Mouse (Mus musculus) liver, postnatal 0 days (tissue): ENCODE measurements at regions not wholly inside any gene's neighbourhood (a gene's known extent, or its start where the extent isn't known, plus 50 kb on each side); places are given as distances from the start of the nearest gene placed in this dataset.

Experiments used
- ATAC-seq: fragments of 200-750 bp; cut with Nextera tagmentation; 2 replicates; pipeline ENCODE4 v1.8.0; 2017; ENCODE audit warnings: mild to moderate bottlenecking, moderate library complexity
- DNase-seq: peaks from one replicate; pipeline ENCODE4 v3.0.0-alpha.2; 2016
- H3K27ac ChIP-seq: fragments of 300-500 bp; sonication (generic); 2 replicates; pipeline ENCODE4 v1.5.1; 2014; ENCODE audit warnings: antibody characterized with exemption, moderate library complexity, mild to moderate bottlenecking, low read depth
- H3K27me3 ChIP-seq: fragments of 300-500 bp; sonication (generic); 2 replicates; pipeline ENCODE4 v1.6.1; 2014; ENCODE audit warnings: low read length, control low read depth, mixed read lengths; ENCODE audit not compliant: insufficient read depth
- H3K36me3 ChIP-seq: fragments of 300-500 bp; sonication (generic); replicated peaks from 2 replicates; pipeline ENCODE4 v1.6.1; 2014; ENCODE audit warnings: mild to moderate bottlenecking, control low read depth, low read length, moderate library complexity, mixed read lengths; ENCODE audit not compliant: insufficient read depth
- H3K4me1 ChIP-seq: fragments of 300-500 bp; sonication (generic); 2 replicates; pipeline ENCODE4 v1.6.1; 2014; ENCODE audit warnings: antibody characterized with exemption, mild to moderate bottlenecking, control low read depth; ENCODE audit not compliant: insufficient read depth
- H3K4me2 ChIP-seq: fragments of 300-500 bp; sonication (generic); 2 replicates; pipeline ENCODE4 v1.6.1; 2014; ENCODE audit warnings: low read depth, mild to moderate bottlenecking, low read length, moderate library complexity, mixed read lengths
- H3K4me3 ChIP-seq: fragments of 300-500 bp; sonication (generic); 2 replicates; pipeline ENCODE4 v1.5.1; 2014; ENCODE audit warnings: low read depth, low read length
- H3K9ac ChIP-seq: fragments of 300-500 bp; sonication (generic); replicated peaks from 2 replicates; pipeline ENCODE4 v1.6.1; 2014; ENCODE audit warnings: mild to moderate bottlenecking, moderate library complexity
- H3K9me3 ChIP-seq: fragments of 300-500 bp; sonication (generic); 2 replicates; pipeline ENCODE4 v1.6.1; 2016; ENCODE audit warnings: mild to moderate bottlenecking, control low read depth, low read length, mixed read lengths
- CTCF ChIP-seq: sonication (generic); IDR thresholded peaks from 2 replicates; pipeline ENCODE4 v1.5.1; 2016; ENCODE audit warnings: antibody characterized with exemption, low read depth
- EP300 ChIP-seq: IDR thresholded peaks from 2 replicates; pipeline ENCODE4 v1.6.1; 2016; ENCODE audit warnings: antibody characterized with exemption, low read depth, mild to moderate bottlenecking
- WGBS: fragments of 180-500 bp; shearing (Covaris S2); extraction: QIAGEN DNeasy Blood & Tissue Kit; methylation state at CpG from one replicate; pipeline ENCODE4 v1.1.7; 2014; ENCODE audit not compliant: insufficient replicate concordance; 5-methylcytosine and 5-hydroxymethylcytosine counted together

DNA sequence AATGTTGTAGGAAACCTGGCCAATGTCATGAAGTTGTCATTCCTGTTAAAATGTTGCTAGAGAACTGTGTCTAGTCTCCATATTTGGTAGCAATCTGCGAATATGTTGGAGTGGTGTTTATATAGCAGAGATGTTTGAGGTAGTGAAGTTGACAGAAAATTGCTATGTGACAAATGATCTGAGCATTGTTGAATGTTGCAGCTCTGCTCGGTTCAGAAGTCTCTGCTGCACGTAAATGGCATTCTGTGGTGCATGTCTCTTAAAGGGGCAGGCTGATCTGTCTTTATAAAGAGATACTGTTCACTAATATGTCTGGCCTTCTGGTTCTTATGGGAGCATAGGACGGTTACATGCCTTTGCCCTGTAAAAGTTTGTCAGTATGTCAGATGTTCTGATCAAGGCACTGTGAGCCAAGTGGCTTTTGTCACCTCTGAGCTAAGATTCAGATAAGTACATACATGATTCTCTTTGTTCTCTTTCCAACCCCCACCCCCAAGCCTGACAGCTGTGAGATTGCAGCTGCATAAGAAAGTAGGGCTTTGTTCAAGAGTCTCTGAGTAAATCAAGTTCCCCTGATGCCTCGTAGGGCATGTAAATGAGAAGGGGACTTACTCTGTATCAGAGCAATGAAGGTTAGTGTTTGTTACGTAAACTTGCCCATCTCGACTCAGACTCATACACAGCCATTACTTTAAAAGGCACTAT, 174.2 kb upstream of the Rgmb start:
- H3K4me1 ChIP-seq, result no peaks in the 10 kb centered on the region
- no peaks in the 10 kb centered on the region for H3K36me3 ChIP-seq
- WGBS, result 49% methylated on average over 7 of the region's 7 CpGs
- TF ChIP-seq CTCF (no peak), EP300 (no peak)
- H3K27ac ChIP-seq, result no peak overlapping the region
- H3K4me2 ChIP-seq, result no peak overlapping the region
- DNase-seq (no peak), ATAC-seq (no peak)
- H3K27me3 ChIP-seq, result no peaks in the 10 kb centered on the region
- H3K9me3 ChIP-seq, result no peaks in the 10 kb centered on the region
- no peak overlapping the region for H3K9ac ChIP-seq
- no peak overlapping the region for H3K4me3 ChIP-seq

DNA sequence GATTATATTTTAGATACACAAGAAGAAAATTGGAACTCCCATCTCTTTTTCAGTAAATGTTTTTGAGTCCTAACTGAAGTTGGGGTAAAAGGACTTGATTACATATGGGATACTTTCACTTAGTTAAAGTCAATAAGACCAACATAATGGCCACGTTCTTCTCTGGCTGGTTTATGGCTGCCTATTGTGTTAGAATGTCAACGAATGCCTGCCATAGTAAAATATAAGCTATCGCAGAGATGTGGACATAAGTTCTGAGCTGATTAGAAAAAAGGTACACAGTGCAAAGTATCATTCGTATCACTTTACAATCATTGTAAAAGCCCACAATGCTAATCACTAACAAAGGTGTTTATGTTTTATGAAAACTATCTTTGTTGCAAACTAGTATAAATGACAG, 173.2 kb upstream of the Rgmb start:
- no peak overlapping the region for H3K9ac ChIP-seq
- 57% methylated on average over 4 of the region's 4 CpGs for WGBS
- H3K4me3 ChIP-seq, result no peak overlapping the region
- ATAC-seq (no peak), DNase-seq (no peak)
- no peaks in the 10 kb centered on the region for H3K4me1 ChIP-seq
- H3K27ac ChIP-seq, result no peak overlapping the region
- TF ChIP-seq EP300, result no peak
- no peak for TF ChIP-seq CTCF
- no peaks in the 10 kb centered on the region for H3K9me3 ChIP-seq
- no peak overlapping the region for H3K4me2 ChIP-seq
- no peaks in the 10 kb centered on the region for H3K36me3 ChIP-seq
- H3K27me3 ChIP-seq, result no peaks in the 10 kb centered on the region

DNA sequence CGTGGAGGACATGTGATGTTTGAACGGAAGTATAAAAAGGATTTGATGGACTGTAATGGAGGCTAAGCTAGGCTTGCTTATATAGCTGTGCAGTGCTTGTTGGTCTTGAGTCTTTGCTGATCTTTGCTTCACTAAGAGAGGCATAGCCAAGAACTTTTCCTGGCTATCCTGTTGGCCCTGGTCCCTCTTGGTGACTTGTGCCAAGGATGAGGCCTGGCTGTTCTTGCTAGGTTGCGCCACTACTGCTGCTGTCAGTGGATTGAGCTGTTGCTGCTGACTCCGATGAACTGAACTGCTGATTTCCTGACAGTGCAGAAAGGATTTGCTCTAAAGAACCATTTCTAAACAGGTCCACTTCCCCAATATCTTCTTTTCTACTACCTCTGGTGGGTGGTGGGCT, 167.9 kb upstream of the Rgmb start:
- Histone ChIP-seq H3K4me3 (no peak overlapping the region), H3K27ac (no peak overlapping the region), H3K27me3 (no peaks in the 10 kb centered on the region), H3K4me1 (no peaks in the 10 kb centered on the region), H3K9ac (no peak overlapping the region), H3K4me2 (no peak overlapping the region), H3K9me3 (no peaks in the 10 kb centered on the region), H3K36me3 (no peaks in the 10 kb centered on the region)
- ATAC-seq, result no peak
- 79% methylated on average over 4 of the region's 4 CpGs for WGBS
- TF ChIP-seq EP300, result no peak
- no peak for TF ChIP-seq CTCF
- no peak for DNase-seq

DNA sequence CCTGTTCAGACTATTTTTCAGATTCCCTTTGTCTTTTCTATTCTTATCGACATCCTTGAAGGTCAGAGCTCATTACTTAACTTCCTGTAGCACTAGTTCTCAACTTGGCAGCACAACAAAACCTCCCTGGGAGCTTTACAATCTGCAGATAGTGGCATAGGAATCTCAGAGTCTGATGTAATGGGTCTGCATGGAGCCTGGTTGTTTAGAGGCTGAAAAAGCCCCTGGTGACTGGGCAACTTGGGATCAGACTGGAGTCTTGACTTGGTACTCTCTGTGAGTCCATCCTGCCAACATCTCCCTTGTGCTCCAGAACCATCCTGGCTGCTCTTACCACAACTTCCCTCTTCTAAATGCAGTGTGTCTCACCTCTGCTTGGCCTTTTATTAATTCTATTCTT, 166.4 kb upstream of the Rgmb start:
- no peaks in the 10 kb centered on the region for H3K9me3 ChIP-seq
- TF ChIP-seq EP300 (no peak), CTCF (no peak)
- DNase-seq (no peak), ATAC-seq (no peak)
- no peaks in the 10 kb centered on the region for H3K27me3 ChIP-seq
- H3K36me3 ChIP-seq, result no peaks in the 10 kb centered on the region
- H3K4me3 ChIP-seq, result no peak overlapping the region
- no peaks in the 10 kb centered on the region for H3K4me1 ChIP-seq
- no peak overlapping the region for H3K27ac ChIP-seq
- H3K9ac ChIP-seq, result no peak overlapping the region
- no peak overlapping the region for H3K4me2 ChIP-seq
- 17% methylated on average over 1 of the region's 1 CpGs for WGBS

DNA sequence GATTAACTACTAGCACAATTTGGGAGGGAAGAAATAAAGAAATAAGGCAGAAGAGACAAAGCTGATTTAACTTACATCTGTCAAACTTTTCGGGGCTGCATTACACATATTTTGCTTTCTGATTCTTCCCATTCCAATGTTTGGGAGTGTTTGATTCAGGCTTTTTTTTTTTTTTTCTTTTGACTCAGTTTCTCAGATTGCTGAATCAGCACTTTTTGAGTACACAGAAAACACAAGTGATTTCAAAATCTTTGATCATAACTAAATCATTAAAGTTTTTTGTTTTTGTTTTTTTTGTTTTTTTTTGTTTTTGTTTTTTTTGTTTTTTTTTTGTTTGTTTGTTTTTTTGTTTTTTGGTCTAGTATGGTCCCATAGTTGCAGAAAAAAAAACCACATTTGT, 164.7 kb upstream of the Rgmb start:
- no peak overlapping the region for H3K9ac ChIP-seq
- H3K27ac ChIP-seq, result no peak overlapping the region
- no peak for TF ChIP-seq CTCF
- no peak for TF ChIP-seq EP300
- no peak overlapping the region for H3K4me3 ChIP-seq
- no peaks in the 10 kb centered on the region for H3K27me3 ChIP-seq
- 61% methylated on average over 1 of the region's 1 CpGs for WGBS
- H3K4me2 ChIP-seq, result no peak overlapping the region
- DNase-seq (no peak), ATAC-seq (no peak)
- no peaks in the 10 kb centered on the region for H3K9me3 ChIP-seq
- no peaks in the 10 kb centered on the region for H3K36me3 ChIP-seq
- H3K4me1 ChIP-seq, result no peaks in the 10 kb centered on the region

DNA sequence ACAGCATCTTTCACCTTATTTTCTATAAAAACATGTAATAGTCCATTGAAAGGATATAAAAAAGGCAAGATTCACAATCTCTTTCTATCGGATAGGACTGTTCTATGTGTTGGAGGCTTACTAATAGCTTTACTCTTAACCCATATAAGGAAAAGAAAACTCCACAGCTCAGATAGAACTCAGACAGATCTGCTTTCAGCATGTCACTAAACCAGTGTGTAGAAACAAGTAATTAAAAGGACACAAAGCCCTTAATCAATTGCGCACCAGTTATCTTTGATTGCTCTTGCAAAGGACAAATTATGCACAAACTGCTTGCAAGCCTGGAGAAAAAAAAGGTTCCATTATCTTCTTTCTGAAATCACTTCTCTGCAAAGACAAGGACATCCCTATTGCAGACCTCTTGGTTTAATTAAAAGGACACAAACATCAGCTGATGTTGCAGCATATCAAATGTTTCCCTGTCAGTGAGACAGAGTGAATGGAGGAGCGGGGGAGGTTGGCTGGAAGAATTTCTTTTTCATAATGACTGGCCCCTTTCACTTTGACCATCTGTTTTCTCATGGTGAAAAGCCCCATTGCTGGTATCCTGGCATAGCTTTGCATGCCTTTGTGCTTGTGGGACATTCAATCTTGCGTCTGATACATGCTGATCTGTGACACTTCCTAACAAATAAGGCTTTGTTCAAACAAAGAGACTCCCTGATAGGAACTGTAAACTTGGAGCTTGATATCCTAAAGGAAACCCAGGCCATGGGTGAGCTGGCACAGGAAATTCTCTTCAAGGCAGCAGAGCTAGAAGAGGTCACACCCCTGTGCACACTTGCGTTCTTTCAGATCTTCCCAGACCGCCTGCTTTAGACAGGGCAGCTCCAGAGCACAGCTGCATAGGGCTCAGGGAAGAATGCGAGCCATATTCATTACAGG, 162.8 kb upstream of the Rgmb start:
- no peak overlapping the region for H3K4me2 ChIP-seq
- no peak overlapping the region for H3K9ac ChIP-seq
- no peaks in the 10 kb centered on the region for H3K9me3 ChIP-seq
- no peaks in the 10 kb centered on the region for H3K4me1 ChIP-seq
- TF ChIP-seq CTCF (no peak), EP300 (no peak)
- 0 out of 2 replicates have a peak, but pooled peaks have one; percentile 13 for ATAC-seq
- DNase-seq, result no peak
- 46% methylated on average over 7 of the region's 7 CpGs for WGBS
- H3K27me3 ChIP-seq, result no peaks in the 10 kb centered on the region
- H3K4me3 ChIP-seq, result no peak overlapping the region
- no peak overlapping the region for H3K27ac ChIP-seq
- H3K36me3 ChIP-seq, result no peaks in the 10 kb centered on the region
